Mouse (Mus musculus): ENCODE data around the gene Atp8b3. TPM values are rescaled to one million over a fixed set of nuclear protein-coding genes. Genes with fewer than 3 reads are reported as not detected.

Gene Atp8b3
- polyA plus RNA-seq, 1 experiment from 2014 or later = 0.09 TPM

GRCm38 (mm10) chr10:80503599-80504220 is 35.2 kb downstream of the Atp8b3 start:
- Histone ChIP-seq H3K4me3 (ENCODE audit: low read depth, low read length) (peak overlapping the region; percentile 6; the same call in 1 of the 2 replicates), H3K36me3 (ENCODE audit: control insufficient read depth, insufficient read depth, low read length) (no peaks in the 10 kb centered on the region), H3K27ac (ENCODE audit: low read depth, low read length) (no peak overlapping the region), H3K9me3 (replicated peaks; ENCODE audit: control insufficient read depth, low read length) (no peaks in the 10 kb centered on the region), H3K9ac (ENCODE audit: low read depth, low read length) (no peak overlapping the region), H3K27me3 (ENCODE audit: control insufficient read depth, insufficient read depth, low read length) (peaks cover 84% of the 10 kb centered on the region), H3K4me2 (peak overlapping the region; percentile 36), H3K4me1 (ENCODE audit: control insufficient read depth, insufficient read depth, low read length) (no peaks in the 10 kb centered on the region)
- no peak for ATAC-seq (replicated peaks; ENCODE audit: insufficient number of reproducible peaks, low FRiP score, low TSS enrichment)
- 1% methylated on average over 27 of the region's 27 CpGs for WGBS (ENCODE audit: insufficient replicate concordance)

GRCm38 (mm10) chr10:80502819-80503314 is 36.1 kb downstream of the Atp8b3 start:
- Histone ChIP-seq H3K27ac (ENCODE audit: low read depth, low read length) (no peak overlapping the region), H3K9me3 (replicated peaks; ENCODE audit: control insufficient read depth, low read length) (no peaks in the 10 kb centered on the region)

GRCm38 (mm10) chr10:80502291-80502690 is 36.6 kb downstream of the Atp8b3 start:
- H3K36me3 ChIP-seq (ENCODE audit: control insufficient read depth, insufficient read depth, low read length) = no peaks in the 10 kb centered on the region
- H3K9me3 ChIP-seq (replicated peaks; ENCODE audit: control insufficient read depth, low read length) = no peaks in the 10 kb centered on the region
- ATAC-seq (replicated peaks; ENCODE audit: insufficient number of reproducible peaks, low FRiP score, low TSS enrichment) = no peak
- no peak overlapping the region for H3K4me2 ChIP-seq
- no peak overlapping the region for H3K4me3 ChIP-seq (ENCODE audit: low read depth, low read length)
- H3K4me1 ChIP-seq (ENCODE audit: control insufficient read depth, insufficient read depth, low read length) = no peaks in the 10 kb centered on the region
- H3K9ac ChIP-seq (ENCODE audit: low read depth, low read length) = no peak overlapping the region
- peaks cover 87% of the 10 kb centered on the region for H3K27me3 ChIP-seq (ENCODE audit: control insufficient read depth, insufficient read depth, low read length)
- no peak overlapping the region for H3K27ac ChIP-seq (ENCODE audit: low read depth, low read length)
- 2% methylated on average over 7 of the region's 7 CpGs for whole genome bisulfite sequencing (ENCODE audit: insufficient replicate concordance)

More at GRCm38 (mm10) chr10:80502819-80503314, 36.1 kb downstream of the Atp8b3 start:
- H3K9ac ChIP-seq (ENCODE audit: low read depth, low read length) = no peak overlapping the region
- H3K4me1 ChIP-seq (ENCODE audit: control insufficient read depth, insufficient read depth, low read length) = no peaks in the 10 kb centered on the region
- H3K36me3 ChIP-seq (ENCODE audit: control insufficient read depth, insufficient read depth, low read length) = no peaks in the 10 kb centered on the region
- H3K27me3 ChIP-seq (ENCODE audit: control insufficient read depth, insufficient read depth, low read length) = peaks cover 87% of the 10 kb centered on the region
- 1% methylated on average over 22 of the region's 22 CpGs for WGBS (ENCODE audit: insufficient replicate concordance)
- H3K4me2 ChIP-seq = no peak overlapping the region
- ATAC-seq (replicated peaks; ENCODE audit: insufficient number of reproducible peaks, low FRiP score, low TSS enrichment) = no peak
- no peak overlapping the region for H3K4me3 ChIP-seq (ENCODE audit: low read depth, low read length)

GRCm38 (mm10) chr10:80496421-80496820 is 42.5 kb downstream of the Atp8b3 start:
- Histone ChIP-seq H3K4me1 (ENCODE audit: control insufficient read depth, insufficient read depth, low read length) (peaks cover 19% of the 10 kb centered on the region), H3K27me3 (ENCODE audit: control insufficient read depth, insufficient read depth, low read length) (peaks cover 98% of the 10 kb centered on the region), H3K4me2 (no peak overlapping the region; the same call in 1 of the 2 replicates), H3K9me3 (replicated peaks; ENCODE audit: control insufficient read depth, low read length) (no peaks in the 10 kb centered on the region), H3K4me3 (ENCODE audit: low read depth, low read length) (peak overlapping the region; percentile 46), H3K9ac (ENCODE audit: low read depth, low read length) (no peak overlapping the region), H3K36me3 (ENCODE audit: control insufficient read depth, insufficient read depth, low read length) (no peaks in the 10 kb centered on the region), H3K27ac (ENCODE audit: low read depth, low read length) (no peak overlapping the region)
- no peak for ATAC-seq (replicated peaks; ENCODE audit: insufficient number of reproducible peaks, low FRiP score, low TSS enrichment)
- 1% methylated on average over 20 of the region's 20 CpGs for WGBS (ENCODE audit: insufficient replicate concordance)

- Histone ChIP-seq H3K9me3 (replicated peaks; ENCODE audit: control insufficient read depth, low read length) (no peaks in the 10 kb centered on the region), H3K4me2 (peak overlapping the region; percentile 82), H3K4me1 (ENCODE audit: control insufficient read depth, insufficient read depth, low read length) (peaks cover 19% of the 10 kb centered on the region), H3K27me3 (ENCODE audit: control insufficient read depth, insufficient read depth, low read length) (peaks cover 98% of the 10 kb centered on the region), H3K9ac (ENCODE audit: low read depth, low read length) (no peak overlapping the region), H3K27ac (ENCODE audit: low read depth, low read length) (no peak overlapping the region), H3K4me3 (ENCODE audit: low read depth, low read length) (peak overlapping the region; percentile 46), H3K36me3 (ENCODE audit: control insufficient read depth, insufficient read depth, low read length) (no peaks in the 10 kb centered on the region)
- under 1% methylated on average over 32 of the region's 35 CpGs for WGBS (ENCODE audit: insufficient replicate concordance)
- ATAC-seq (replicated peaks; ENCODE audit: insufficient number of reproducible peaks, low FRiP score, low TSS enrichment) = no peak
These were observed 43.0 kb downstream of the Atp8b3 start for GRCm38 (mm10) chr10:80495901-80496300.

- peak within 1 kb of the TSS; percentile 39; the same call in 1 of the 2 replicates for H3K9ac ChIP-seq (ENCODE audit: low read depth, low read length)
- no peak; the same call in 1 of the 2 replicates for ATAC-seq (replicated peaks; ENCODE audit: insufficient number of reproducible peaks, low FRiP score, low TSS enrichment)
- no peaks in the 10 kb centered on the region for H3K36me3 ChIP-seq (ENCODE audit: control insufficient read depth, insufficient read depth, low read length)
- peak within 1 kb of the TSS; percentile 46 for H3K4me3 ChIP-seq (ENCODE audit: low read depth, low read length)
- H3K4me1 ChIP-seq (ENCODE audit: control insufficient read depth, insufficient read depth, low read length) = peaks cover 26% of the 10 kb centered on the region
- under 1% methylated on average over 34 of the region's 42 CpGs for WGBS (ENCODE audit: insufficient replicate concordance)
- H3K4me2 ChIP-seq = peak within 1 kb of the TSS; percentile 82
- peaks cover 98% of the 10 kb centered on the region for H3K27me3 ChIP-seq (ENCODE audit: control insufficient read depth, insufficient read depth, low read length)
- no peaks in the 10 kb centered on the region for H3K9me3 ChIP-seq (replicated peaks; ENCODE audit: control insufficient read depth, low read length)
- H3K27ac ChIP-seq (ENCODE audit: low read depth, low read length) = no peak within 1 kb of the TSS
These were observed 44.2 kb downstream of the Atp8b3 start, which contains the start of gene Onecut3 for GRCm38 (mm10) chr10:80494732-80495131. Onecut3 (plus strand) TSS chr10:80494835.

- no peak overlapping the region for H3K9ac ChIP-seq (ENCODE audit: low read depth, low read length)
- 1% methylated on average over 22 of the region's 22 CpGs for WGBS (ENCODE audit: insufficient replicate concordance)
- 0 out of 2 replicates have a peak overlapping the region, but pooled peaks have one; percentile 8 for H3K4me3 ChIP-seq (ENCODE audit: low read depth, low read length)
- H3K27ac ChIP-seq (ENCODE audit: low read depth, low read length) = no peak overlapping the region
- no peak overlapping the region; the same call in 1 of the 2 replicates for H3K4me2 ChIP-seq
- no peak for ATAC-seq (replicated peaks; ENCODE audit: insufficient number of reproducible peaks, low FRiP score, low TSS enrichment)
- H3K36me3 ChIP-seq (ENCODE audit: control insufficient read depth, insufficient read depth, low read length) = no peaks in the 10 kb centered on the region
- H3K27me3 ChIP-seq (ENCODE audit: control insufficient read depth, insufficient read depth, low read length) = peaks cover 90% of the 10 kb centered on the region
- H3K4me1 ChIP-seq (ENCODE audit: control insufficient read depth, insufficient read depth, low read length) = peaks cover 14% of the 10 kb centered on the region
- no peaks in the 10 kb centered on the region for H3K9me3 ChIP-seq (replicated peaks; ENCODE audit: control insufficient read depth, low read length)
These were observed 48.9 kb downstream of the Atp8b3 start for GRCm38 (mm10) chr10:80490051-80490450.

- no peak for ATAC-seq (replicated peaks; ENCODE audit: insufficient number of reproducible peaks, low FRiP score, low TSS enrichment)
- WGBS (ENCODE audit: insufficient replicate concordance) = 61% methylated on average over 7 of the region's 7 CpGs
These were observed 52.0 kb downstream of the Atp8b3 start for GRCm38 (mm10) chr10:80486862-80487379.

More at GRCm38 (mm10) chr10:80486862-80487379, 52.0 kb downstream of the Atp8b3 start:
- H3K36me3 ChIP-seq (ENCODE audit: control insufficient read depth, insufficient read depth, low read length) = no peaks in the 10 kb centered on the region
- H3K9me3 ChIP-seq (replicated peaks; ENCODE audit: control insufficient read depth, low read length) = no peaks in the 10 kb centered on the region
- H3K4me2 ChIP-seq = no peak overlapping the region
- H3K4me1 ChIP-seq (ENCODE audit: control insufficient read depth, insufficient read depth, low read length) = peaks cover 7% of the 10 kb centered on the region; the same call in 1 of the 2 replicates
- H3K27ac ChIP-seq (ENCODE audit: low read depth, low read length) = no peak overlapping the region
- no peak overlapping the region for H3K9ac ChIP-seq (ENCODE audit: low read depth, low read length)
- no peak overlapping the region for H3K4me3 ChIP-seq (ENCODE audit: low read depth, low read length)
- peaks cover 87% of the 10 kb centered on the region for H3K27me3 ChIP-seq (ENCODE audit: control insufficient read depth, insufficient read depth, low read length)
